Mouse (Mus musculus) heart, adult 11 months (tissue): ENCODE data around the gene Plcb1.

ENCODE experiments used
- DNase-seq: peaks from one replicate; pipeline ENCODE4 v3.0.0; 2022

The Plcb1 gene

GRCm38 (mm10) chr2:134977641-134978040 is 191.8 kb downstream of the Plcb1 start:
- no peak for DNase-seq

DNA sequence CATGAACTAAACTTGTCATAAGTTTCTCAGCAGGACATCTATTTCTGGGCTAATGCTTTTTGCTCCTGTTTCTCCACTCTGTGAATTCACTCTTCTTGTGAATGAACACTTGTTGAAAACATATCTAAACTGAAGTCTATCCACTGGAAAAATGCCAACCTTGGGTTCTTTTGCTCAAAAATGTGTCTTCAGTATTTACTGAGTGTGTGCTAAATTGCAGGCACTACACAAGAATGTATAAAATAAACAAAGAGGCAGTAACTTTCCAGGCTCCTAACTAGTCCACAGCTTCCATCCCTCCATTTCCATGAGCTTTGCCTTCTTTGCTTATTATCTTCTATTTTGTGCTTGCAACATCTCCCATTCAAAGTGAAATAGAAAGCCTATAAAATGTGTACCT is 195.5 kb downstream of the Plcb1 start:
- no peak for DNase-seq

GRCm38 (mm10) chr2:134984884-134985283 is 199.0 kb downstream of the Plcb1 start:
- no peak for DNase-seq

GRCm38 (mm10) chr2:134987978-134988377 is 202.1 kb downstream of the Plcb1 start:
- no peak for DNase-seq

DNA sequence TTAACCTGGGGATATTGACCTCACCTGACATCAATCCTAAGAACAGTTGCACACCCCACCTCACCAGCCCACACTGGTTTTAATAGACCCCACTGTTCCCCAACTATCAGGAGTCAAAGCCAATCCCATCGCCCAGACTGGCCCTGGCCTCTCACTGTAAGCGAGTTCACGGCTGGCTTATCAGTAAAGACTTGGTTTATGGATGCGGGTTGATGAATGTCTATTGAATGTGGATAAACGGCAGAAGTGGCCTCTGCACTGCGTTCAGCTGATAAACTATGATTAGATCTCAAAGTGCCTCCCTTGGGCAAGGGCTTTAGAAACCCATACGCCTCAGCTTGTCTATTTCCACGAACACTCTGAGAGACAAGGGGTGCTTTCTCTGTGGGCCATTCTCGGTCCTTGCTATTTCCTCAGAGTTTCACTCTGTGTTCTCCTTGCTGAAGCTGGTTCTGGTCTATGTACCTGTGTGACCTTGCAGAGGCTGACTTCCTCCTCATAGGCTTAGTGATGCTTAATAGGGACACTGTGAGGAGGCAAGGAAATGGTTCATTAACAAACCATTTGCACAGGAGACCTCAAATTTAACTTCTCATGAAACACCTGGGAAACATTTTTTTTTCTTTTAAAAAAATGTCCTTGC is 203.9 kb downstream of the Plcb1 start:
- DNase-seq, result no peak

DNA sequence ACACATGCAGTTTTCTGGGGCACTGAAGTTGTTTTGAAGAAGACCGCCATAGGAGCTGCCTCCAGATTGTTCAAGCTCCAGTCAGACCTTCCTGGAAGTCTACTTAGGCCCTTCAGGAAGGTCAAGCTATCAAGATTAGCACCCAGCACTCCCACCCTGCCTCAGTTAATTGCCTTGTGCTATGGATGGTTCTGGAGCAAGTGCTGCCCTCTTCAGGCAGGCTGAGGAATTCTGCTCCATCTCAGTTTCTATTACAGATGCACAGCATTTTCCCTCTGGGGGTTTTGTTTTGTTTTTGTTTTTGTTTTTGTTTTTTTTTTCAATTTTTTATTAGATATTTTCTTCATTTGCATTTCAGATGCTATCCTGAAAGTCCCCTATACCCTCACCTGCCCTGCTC is 221.3 kb downstream of the Plcb1 start:
- DNase-seq, result peak; percentile 82

DNA sequence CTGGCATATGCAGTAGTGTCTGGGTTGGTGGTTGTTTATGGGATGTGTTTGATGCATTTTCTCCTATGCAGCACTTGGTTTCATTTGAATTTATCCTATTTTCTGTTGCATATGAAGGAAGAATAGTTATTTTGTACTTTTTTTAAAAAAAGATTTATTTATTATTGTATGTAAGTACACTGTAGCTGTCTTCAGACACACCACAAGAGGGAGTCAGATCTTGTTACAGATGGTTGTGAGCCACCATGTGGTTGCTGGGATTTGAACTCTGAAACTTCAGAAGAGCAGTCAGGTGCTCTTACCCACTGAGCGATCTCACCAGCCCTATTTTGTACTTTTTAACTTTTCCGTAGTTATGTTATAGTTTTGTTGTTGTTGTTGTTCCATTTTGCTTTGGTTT is 222.0 kb downstream of the Plcb1 start:
- peak; percentile 12 for DNase-seq

GRCm38 (mm10) chr2:135010371-135010770 is 224.5 kb downstream of the Plcb1 start:
- peak; percentile 40 for DNase-seq

- DNase-seq, result no peak
Measured at GRCm38 (mm10) chr2:135015501-135015900, 229.6 kb downstream of the Plcb1 start.

DNA sequence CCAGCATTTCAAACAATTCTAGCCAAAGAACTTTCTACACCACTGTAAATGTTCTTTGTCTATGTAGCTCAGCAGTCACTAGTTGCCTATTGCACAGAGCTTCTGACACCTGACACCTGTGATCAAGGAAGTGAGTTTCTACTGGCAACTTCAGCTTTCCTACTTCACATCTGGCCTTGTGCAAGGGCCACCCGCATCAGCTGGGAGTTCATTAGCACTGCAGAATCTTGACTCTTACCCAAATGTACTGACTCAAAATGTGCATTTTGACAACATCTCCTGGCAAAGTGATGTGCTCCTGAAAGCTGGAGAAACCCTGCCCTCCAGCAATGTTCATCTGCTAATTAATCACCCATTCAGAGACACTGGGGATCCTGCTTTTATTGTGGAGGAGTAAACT is 232.4 kb downstream of the Plcb1 start:
- peak; percentile 81 for DNase-seq

- DNase-seq, result no peak
Measured at GRCm38 (mm10) chr2:135018708-135019107, 232.8 kb downstream of the Plcb1 start.

DNA sequence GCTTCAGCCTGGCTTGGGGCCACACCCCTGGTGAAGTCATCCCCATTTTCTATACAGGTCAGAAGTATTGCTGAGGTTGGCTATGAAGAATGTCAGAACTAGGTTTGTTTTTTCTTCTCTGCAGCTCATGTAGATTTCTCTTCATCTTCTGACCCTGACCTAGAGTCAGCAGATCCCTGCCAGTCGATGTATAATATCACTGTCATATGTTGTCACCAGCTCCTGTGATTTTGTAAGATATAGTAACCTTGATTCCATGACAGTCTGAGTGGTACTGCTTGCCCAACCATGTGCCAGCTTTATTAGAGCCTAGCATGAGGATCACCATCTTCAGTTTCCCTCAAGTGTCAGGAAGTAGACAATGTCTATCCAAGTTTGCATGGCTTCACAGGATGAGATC is 233.7 kb downstream of the Plcb1 start:
- peak; percentile 81 for DNase-seq

GRCm38 (mm10) chr2:135029288-135029687 is 243.4 kb downstream of the Plcb1 start:
- no peak for DNase-seq

DNA sequence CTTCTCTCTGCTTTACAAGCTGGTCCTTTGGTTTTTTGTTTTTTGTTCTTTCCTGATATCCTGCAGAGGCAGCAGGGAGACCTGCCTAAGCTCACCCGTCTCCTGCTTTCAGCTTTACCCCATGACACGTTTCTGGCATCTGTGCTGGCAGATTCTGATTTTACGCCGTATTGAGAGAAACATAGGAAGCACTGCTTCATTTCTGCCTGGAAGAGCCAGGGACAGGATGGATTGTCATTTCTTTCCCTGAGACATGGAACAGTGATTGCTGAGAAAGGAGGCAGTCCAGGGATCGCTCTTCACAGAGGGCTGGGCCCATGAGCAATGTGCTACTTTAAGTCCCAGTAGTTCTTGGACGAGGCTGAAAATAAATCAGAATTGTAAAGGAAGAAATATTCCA is 243.8 kb downstream of the Plcb1 start:
- DNase-seq, result peak; percentile 88

DNA sequence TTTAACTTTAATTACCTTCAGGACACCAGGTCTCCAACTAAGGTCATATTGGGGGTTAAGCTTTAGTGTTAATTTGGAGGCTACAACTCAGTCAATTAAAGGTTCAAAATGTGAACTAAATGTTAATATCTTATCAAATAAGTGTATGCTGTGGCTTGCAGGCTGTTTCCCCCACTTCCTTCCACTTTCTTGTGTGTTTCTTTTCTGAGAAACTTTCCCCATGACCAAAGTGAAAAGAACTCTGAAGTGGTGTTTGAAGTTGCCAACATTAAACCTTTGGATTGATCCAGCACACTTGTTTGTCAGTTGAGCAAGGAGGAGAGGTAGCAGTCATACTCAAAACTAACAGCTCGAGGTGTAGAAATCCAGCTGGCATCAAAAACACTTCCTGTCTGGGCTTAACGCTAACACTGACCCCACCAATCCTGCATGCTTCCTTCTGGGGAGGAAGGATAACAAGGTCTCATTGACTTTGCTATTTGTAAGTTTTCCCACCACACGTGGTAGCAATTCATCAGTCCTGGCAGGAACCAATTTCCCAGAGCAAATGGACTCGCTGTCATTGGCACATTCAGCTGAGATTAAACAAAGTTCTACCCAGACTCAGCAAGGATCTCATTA is 249.9 kb downstream of the Plcb1 start:
- DNase-seq, result peak; percentile 93

GRCm38 (mm10) chr2:135048791-135049190 is 262.9 kb downstream of the Plcb1 start:
- DNase-seq, result no peak

DNA sequence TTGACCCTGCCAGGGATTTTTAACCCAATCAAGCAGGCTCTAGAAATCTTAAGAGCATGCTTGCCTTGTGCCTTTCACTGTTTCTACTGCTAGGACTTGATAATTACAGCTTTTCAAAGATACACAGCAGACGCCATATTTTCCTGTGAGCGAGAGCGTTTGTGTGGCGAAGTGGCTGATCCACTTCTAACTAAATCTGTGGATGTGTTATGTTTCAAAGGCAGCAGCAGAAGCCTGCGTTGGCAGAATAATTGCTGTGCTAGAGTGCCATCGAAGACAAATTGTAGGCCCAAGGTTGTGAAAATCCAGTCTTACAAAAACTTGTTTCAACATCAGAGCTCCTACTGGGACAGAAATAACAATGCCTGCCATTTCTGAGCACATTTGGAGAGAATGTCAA is 263.4 kb downstream of the Plcb1 start:
- no peak for DNase-seq

DNA sequence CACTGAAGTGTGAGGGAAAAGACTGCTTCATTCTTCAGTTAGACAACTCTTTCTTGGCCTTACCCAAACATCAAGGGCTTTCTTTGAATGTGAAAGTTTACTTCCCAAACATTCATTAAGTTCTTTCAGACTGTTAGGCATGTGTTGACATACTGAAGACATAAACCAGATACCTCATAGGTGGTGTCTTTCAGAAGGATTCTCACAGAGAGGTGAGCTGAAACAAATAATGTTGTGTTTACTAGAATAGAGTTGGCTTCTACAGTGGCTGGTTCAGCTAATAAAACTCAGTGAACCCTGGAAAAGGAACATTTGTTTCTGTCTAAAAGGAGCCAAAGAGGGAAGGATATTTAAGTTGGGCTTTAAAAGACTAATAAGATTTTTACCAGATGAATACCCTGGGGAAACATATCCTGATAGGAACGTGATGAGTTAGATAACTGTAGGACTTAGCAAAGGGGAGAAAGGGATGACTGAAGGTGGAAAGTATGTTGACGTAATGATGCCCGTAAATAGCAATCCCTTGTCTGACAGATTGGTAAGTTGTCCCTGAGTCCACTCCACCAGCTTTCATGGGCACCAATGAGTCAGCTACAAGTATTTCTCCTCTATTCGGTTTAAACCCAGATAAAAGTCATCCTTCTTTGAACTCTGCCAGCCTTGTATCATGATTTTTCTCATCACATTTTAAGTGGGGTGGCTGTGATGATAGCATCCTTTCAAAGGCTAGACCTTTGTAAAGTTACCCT is 265.8 kb downstream of the Plcb1 start:
- DNase-seq, result no peak

DNA sequence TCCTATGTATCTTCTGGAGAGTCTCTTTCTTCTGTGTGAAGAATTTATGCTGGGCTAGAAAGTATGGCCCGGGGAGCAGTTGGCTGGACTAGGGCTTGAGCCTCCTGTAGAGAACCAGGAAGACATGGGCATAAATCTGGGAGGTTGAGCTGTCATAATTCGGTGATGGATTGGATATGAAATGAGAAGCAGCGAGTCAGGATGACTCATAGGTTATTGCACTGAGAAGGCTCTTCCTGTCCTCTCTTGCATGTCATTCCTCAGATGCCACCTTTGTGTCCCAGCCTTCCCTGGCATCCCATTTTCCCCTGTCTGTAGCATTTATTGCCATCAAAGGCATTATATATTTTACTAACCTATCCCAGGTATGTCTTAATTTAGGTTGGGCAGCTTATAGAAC is 267.5 kb downstream of the Plcb1 start:
- DNase-seq, result no peak

- no peak for DNase-seq
Measured at GRCm38 (mm10) chr2:135067419-135067818, 281.6 kb downstream of the Plcb1 start.

GRCm38 (mm10) chr2:135071349-135071748 is 285.5 kb downstream of the Plcb1 start:
- no peak for DNase-seq

- no peak for DNase-seq
Measured at GRCm38 (mm10) chr2:135072503-135072902, 286.6 kb downstream of the Plcb1 start.

- DNase-seq, result no peak
Measured at GRCm38 (mm10) chr2:135073014-135073413, 287.1 kb downstream of the Plcb1 start.

DNA sequence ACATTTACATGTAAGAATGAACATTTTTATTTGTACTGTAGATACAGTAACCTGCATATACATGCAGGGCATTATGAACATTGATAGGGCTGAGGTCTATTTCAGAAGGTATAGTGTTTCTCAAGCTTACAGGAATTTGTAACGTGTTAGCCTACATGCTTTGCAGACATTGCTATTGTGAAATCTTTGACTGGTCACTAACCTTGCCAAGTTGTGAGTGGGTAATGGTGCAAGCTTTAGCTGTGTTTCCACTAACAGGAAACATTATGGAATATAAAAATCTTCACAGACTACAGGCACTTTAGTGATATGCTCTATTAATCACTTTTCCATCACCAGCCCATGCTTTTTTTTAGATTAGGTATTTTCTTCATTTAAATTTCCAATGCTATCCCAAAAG is 289.5 kb downstream of the Plcb1 start:
- no peak for DNase-seq
